Mouse (Mus musculus) large intestine, adult 2 months (tissue): ENCODE data around the gene Fam71f1. TPM values are rescaled to one million over a fixed set of nuclear protein-coding genes. Genes with fewer than 3 reads are reported as not detected.

Experiments used
- polyA plus RNA-seq: library from polyadenylated mRNA; depleted of rRNA; stranded (reverse); fragments of >200 nt; gene quantifications from 2 replicates; pipeline ENCODE4 v1.2.3, GENCODE M21; 2012; rRNA removed

Fam71f1 gene
- polyA plus RNA-seq, 1 experiment, result not detected

Other genes with a start within 250 kb of the Fam71f1 start
- gene Rbm28, start 154.1 kb upstream of the Fam71f1 start, polyA plus RNA-seq, result 3.9 and 5.7 TPM in 2 replicates
- 0.14 and 0.15 TPM in 2 replicates for gene Prrt4, start 139.6 kb upstream of the Fam71f1 start, polyA plus RNA-seq
- 17.5 and 22.2 TPM in 2 replicates for gene Impdh1, start 102.8 kb upstream of the Fam71f1 start, polyA plus RNA-seq
- 11.4 and 11.5 TPM in 2 replicates for gene Hilpda, start 46.7 kb upstream of the Fam71f1 start, polyA plus RNA-seq
- gene Fam71f2, start 39.5 kb upstream of the Fam71f1 start, polyA plus RNA-seq, result 0.38 and 0.81 TPM in 2 replicates
- 52.4 and 59.8 TPM in 2 replicates for gene Calu, start 28.9 kb downstream of the Fam71f1 start, polyA plus RNA-seq
- 0.15 and 0.22 TPM in 2 replicates for gene Opn1sw, start 69.3 kb downstream of the Fam71f1 start, polyA plus RNA-seq
- gene Ccdc136, start 77.2 kb downstream of the Fam71f1 start, polyA plus RNA-seq, result 1.7 and 2.0 TPM in 2 replicates
- gene Flnc, start 114.1 kb downstream of the Fam71f1 start, polyA plus RNA-seq, result 7.9 and 11.4 TPM in 2 replicates
- 288 and 318 TPM in 2 replicates for gene Atp6v1f, start 148.6 kb downstream of the Fam71f1 start, polyA plus RNA-seq
- gene Atp6v1fnb, start 152.3 kb downstream of the Fam71f1 start, polyA plus RNA-seq, result not detected in 2 replicates
- 3.2 and 3.8 TPM in 2 replicates for gene Kcp, start 188.8 kb downstream of the Fam71f1 start, polyA plus RNA-seq
- gene Irf5, start 207.5 kb downstream of the Fam71f1 start, polyA plus RNA-seq, result 18.5 and 20.4 TPM in 2 replicates